Mouse (Mus musculus) embryonic facial prominence, embryonic 11.5 days (tissue): ENCODE measurements at regions not wholly inside any gene's neighbourhood (a gene's known extent, or its start where the extent isn't known, plus 50 kb on each side); places are given as distances from the start of the nearest gene placed in this dataset.

ENCODE experiments used
- ATAC-seq: fragments of 200-750 bp; cut with Nextera tagmentation; replicated peaks from 2 replicates; pipeline ENCODE4 v1.8.0; 2017; ENCODE audit warnings: low read depth; ENCODE audit not compliant: insufficient number of reproducible peaks, low FRiP score, low TSS enrichment
- DNase-seq: peaks from one replicate; pipeline ENCODE4 v3.0.0-alpha.2; 2015; ENCODE audit warnings: low spot score
- H3K27ac ChIP-seq: fragments of 300-500 bp; sonication (generic); replicated peaks from 2 replicates; pipeline ENCODE4 v1.5.1; 2014; ENCODE audit warnings: mild to moderate bottlenecking, low read depth, low read length, control low read depth
- H3K27me3 ChIP-seq: fragments of 300-500 bp; sonication (generic); 2 replicates; pipeline ENCODE4 v1.6.1; 2014; ENCODE audit warnings: mild to moderate bottlenecking, low read length, moderate library complexity, mixed read lengths; ENCODE audit not compliant: control insufficient read depth, insufficient read depth
- H3K36me3 ChIP-seq: fragments of 300-500 bp; sonication (generic); replicated peaks from 2 replicates; pipeline ENCODE4 v1.6.1; 2014; ENCODE audit warnings: low read depth, mild to moderate bottlenecking, low read length, moderate library complexity, mixed read lengths; ENCODE audit not compliant: control insufficient read depth, insufficient read depth
- H3K4me1 ChIP-seq: fragments of 300-500 bp; sonication (generic); 2 replicates; pipeline ENCODE4 v1.6.1; 2014; ENCODE audit warnings: low read length, mixed read lengths; ENCODE audit not compliant: control insufficient read depth, insufficient read depth
- H3K4me2 ChIP-seq: fragments of 300-500 bp; sonication (generic); 2 replicates; pipeline ENCODE4 v1.6.1; 2014; ENCODE audit warnings: low read depth, mild to moderate bottlenecking, control low read depth, low read length, moderate library complexity
- H3K4me3 ChIP-seq: fragments of 300-500 bp; sonication (generic); 2 replicates; pipeline ENCODE4 v1.5.1; 2014; ENCODE audit warnings: low read depth, low read length, control low read depth
- H3K9ac ChIP-seq: fragments of 300-500 bp; sonication (generic); replicated peaks from 2 replicates; pipeline ENCODE4 v1.6.1; 2014; ENCODE audit warnings: mild to moderate bottlenecking, control low read depth, low read length
- H3K9me3 ChIP-seq: fragments of 300-500 bp; sonication (generic); replicated peaks from 2 replicates; pipeline ENCODE4 v1.6.1; 2016; ENCODE audit warnings: mild to moderate bottlenecking, low read length, inconsistent platforms, mixed read lengths; ENCODE audit not compliant: control insufficient read depth
- WGBS: fragments of 180-500 bp; shearing (Covaris S2); extraction: QIAGEN DNeasy Blood & Tissue Kit; methylation state at CpG from one replicate; pipeline ENCODE4 v1.1.7; 2014; 5-methylcytosine and 5-hydroxymethylcytosine counted together

GRCm38 (mm10) chr9:74449981-74450380 is 339.8 kb downstream of the Wdr72 start:
- Histone ChIP-seq H3K27ac (no peak overlapping the region), H3K27me3 (no peaks in the 10 kb centered on the region), H3K9me3 (no peaks in the 10 kb centered on the region), H3K4me2 (no peak overlapping the region), H3K9ac (no peak overlapping the region), H3K4me1 (no peaks in the 10 kb centered on the region), H3K4me3 (no peak overlapping the region), H3K36me3 (no peaks in the 10 kb centered on the region)
- DNase-seq (no peak), ATAC-seq (no peak)
- WGBS = 87% methylated on average over 5 of the region's 5 CpGs

GRCm38 (mm10) chr9:74461084-74461483 is 350.9 kb downstream of the Wdr72 start:
- ATAC-seq = no peak
- H3K4me2 ChIP-seq = no peak overlapping the region
- no peak for DNase-seq
- H3K9ac ChIP-seq = no peak overlapping the region
- no peaks in the 10 kb centered on the region for H3K36me3 ChIP-seq
- H3K27ac ChIP-seq = no peak overlapping the region
- H3K9me3 ChIP-seq = no peaks in the 10 kb centered on the region
- H3K4me1 ChIP-seq = no peaks in the 10 kb centered on the region
- H3K27me3 ChIP-seq = no peaks in the 10 kb centered on the region
- H3K4me3 ChIP-seq = no peak overlapping the region
- WGBS = 48% methylated on average over 2 of the region's 2 CpGs

- Histone ChIP-seq H3K27ac (no peak overlapping the region), H3K36me3 (no peaks in the 10 kb centered on the region), H3K9me3 (no peaks in the 10 kb centered on the region), H3K27me3 (no peaks in the 10 kb centered on the region), H3K9ac (no peak overlapping the region), H3K4me3 (no peak overlapping the region), H3K4me2 (no peak overlapping the region), H3K4me1 (no peaks in the 10 kb centered on the region)
- DNase-seq = no peak
- ATAC-seq = no peak
- WGBS = 45% methylated on average over 2 of the region's 2 CpGs
Observed at GRCm38 (mm10) chr9:74476830-74477229, 366.7 kb downstream of the Wdr72 start.

- WGBS = 78% methylated on average over 8 of the region's 8 CpGs
Observed at GRCm38 (mm10) chr9:74479273-74479672, 369.1 kb downstream of the Wdr72 start.

GRCm38 (mm10) chr9:74513887-74514286 is 347.8 kb upstream of the Onecut1 start:
- no peak for ATAC-seq
- no peak overlapping the region for H3K4me2 ChIP-seq
- H3K9me3 ChIP-seq = no peaks in the 10 kb centered on the region
- H3K9ac ChIP-seq = no peak overlapping the region
- H3K27ac ChIP-seq = no peak overlapping the region
- H3K27me3 ChIP-seq = no peaks in the 10 kb centered on the region
- H3K4me3 ChIP-seq = no peak overlapping the region
- WGBS = 83% methylated on average over 2 of the region's 2 CpGs
- no peaks in the 10 kb centered on the region for H3K36me3 ChIP-seq
- no peaks in the 10 kb centered on the region for H3K4me1 ChIP-seq
- DNase-seq = no peak

More at GRCm38 (mm10) chr9:74479273-74479672, 369.1 kb downstream of the Wdr72 start:
- no peaks in the 10 kb centered on the region for H3K4me1 ChIP-seq
- no peaks in the 10 kb centered on the region for H3K27me3 ChIP-seq
- ATAC-seq (no peak), DNase-seq (no peak)
- H3K4me3 ChIP-seq = no peak overlapping the region
- H3K4me2 ChIP-seq = no peak overlapping the region
- H3K9me3 ChIP-seq = no peaks in the 10 kb centered on the region
- no peak overlapping the region for H3K9ac ChIP-seq
- no peaks in the 10 kb centered on the region for H3K36me3 ChIP-seq
- no peak overlapping the region for H3K27ac ChIP-seq

GRCm38 (mm10) chr9:74528550-74528949 is 333.2 kb upstream of the Onecut1 start:
- Histone ChIP-seq H3K4me3 (no peak overlapping the region), H3K4me2 (no peak overlapping the region), H3K9me3 (no peaks in the 10 kb centered on the region), H3K27me3 (no peaks in the 10 kb centered on the region), H3K4me1 (no peaks in the 10 kb centered on the region), H3K27ac (no peak overlapping the region), H3K36me3 (no peaks in the 10 kb centered on the region), H3K9ac (no peak overlapping the region)
- no peak for ATAC-seq
- no peak for DNase-seq
- 92% methylated on average over 3 of the region's 3 CpGs for WGBS

- whole genome bisulfite sequencing = 12% methylated on average over 10 of the region's 10 CpGs
Observed at GRCm38 (mm10) chr9:74530317-74530716, 331.4 kb upstream of the Onecut1 start.

GRCm38 (mm10) chr9:74530748-74531147 is 331.0 kb upstream of the Onecut1 start:
- no peak overlapping the region for H3K4me2 ChIP-seq
- no peak overlapping the region for H3K9ac ChIP-seq
- no peaks in the 10 kb centered on the region for H3K9me3 ChIP-seq
- WGBS = 59% methylated on average over 9 of the region's 9 CpGs
- H3K27me3 ChIP-seq = no peaks in the 10 kb centered on the region
- no peaks in the 10 kb centered on the region for H3K4me1 ChIP-seq
- ATAC-seq = no peak
- no peak for DNase-seq
- no peak overlapping the region for H3K27ac ChIP-seq
- no peaks in the 10 kb centered on the region for H3K36me3 ChIP-seq
- no peak overlapping the region for H3K4me3 ChIP-seq

More at GRCm38 (mm10) chr9:74530317-74530716, 331.4 kb upstream of the Onecut1 start:
- H3K27ac ChIP-seq = no peak overlapping the region
- no peaks in the 10 kb centered on the region for H3K36me3 ChIP-seq
- no peak overlapping the region for H3K4me3 ChIP-seq
- ATAC-seq = no peak
- H3K27me3 ChIP-seq = no peaks in the 10 kb centered on the region
- H3K9me3 ChIP-seq = no peaks in the 10 kb centered on the region
- no peaks in the 10 kb centered on the region for H3K4me1 ChIP-seq
- peak; percentile 81 for DNase-seq
- no peak overlapping the region for H3K9ac ChIP-seq
- H3K4me2 ChIP-seq = no peak overlapping the region
